Mouse (Mus musculus): ENCODE data around the gene Sirt1. TPM values are rescaled to one million over a fixed set of nuclear protein-coding genes. Genes with fewer than 3 reads are reported as not detected.

Sirt1 gene
- total RNA-seq, 4 experiments from 2014 or later: 9.3 to 12.3 (median 10.7) TPM

DNA sequence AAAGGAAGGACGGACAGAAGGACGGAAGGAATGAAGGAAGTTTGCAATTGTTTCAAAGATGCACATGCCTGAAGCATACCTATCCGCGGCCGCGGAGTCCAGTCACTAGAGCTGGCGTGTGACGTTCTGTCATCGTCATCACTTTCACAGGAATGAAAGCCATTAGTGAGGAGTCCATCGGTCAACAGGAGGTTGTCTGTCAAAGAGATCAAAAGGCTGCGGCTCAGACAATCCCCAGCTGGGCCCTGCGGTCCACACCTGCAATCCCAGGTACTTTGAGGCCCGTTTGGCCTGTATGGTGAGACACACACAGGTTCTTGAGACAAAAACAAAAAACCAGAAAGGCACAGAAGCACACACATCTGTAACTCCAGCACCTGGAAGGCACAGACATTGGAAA, 44.6 kb downstream of the Sirt1 start:
- DNase-seq (ENCODE audit: low spot score): no peak

GRCm38 (mm10) chr10:63327091-63327490, 54.4 kb downstream of the Sirt1 start:
- DNase-seq (ENCODE audit: low spot score): no peak

GRCm38 (mm10) chr10:63313726-63314125, 67.8 kb downstream of the Sirt1 start:
- DNase-seq (ENCODE audit: low spot score): no peak

DNA sequence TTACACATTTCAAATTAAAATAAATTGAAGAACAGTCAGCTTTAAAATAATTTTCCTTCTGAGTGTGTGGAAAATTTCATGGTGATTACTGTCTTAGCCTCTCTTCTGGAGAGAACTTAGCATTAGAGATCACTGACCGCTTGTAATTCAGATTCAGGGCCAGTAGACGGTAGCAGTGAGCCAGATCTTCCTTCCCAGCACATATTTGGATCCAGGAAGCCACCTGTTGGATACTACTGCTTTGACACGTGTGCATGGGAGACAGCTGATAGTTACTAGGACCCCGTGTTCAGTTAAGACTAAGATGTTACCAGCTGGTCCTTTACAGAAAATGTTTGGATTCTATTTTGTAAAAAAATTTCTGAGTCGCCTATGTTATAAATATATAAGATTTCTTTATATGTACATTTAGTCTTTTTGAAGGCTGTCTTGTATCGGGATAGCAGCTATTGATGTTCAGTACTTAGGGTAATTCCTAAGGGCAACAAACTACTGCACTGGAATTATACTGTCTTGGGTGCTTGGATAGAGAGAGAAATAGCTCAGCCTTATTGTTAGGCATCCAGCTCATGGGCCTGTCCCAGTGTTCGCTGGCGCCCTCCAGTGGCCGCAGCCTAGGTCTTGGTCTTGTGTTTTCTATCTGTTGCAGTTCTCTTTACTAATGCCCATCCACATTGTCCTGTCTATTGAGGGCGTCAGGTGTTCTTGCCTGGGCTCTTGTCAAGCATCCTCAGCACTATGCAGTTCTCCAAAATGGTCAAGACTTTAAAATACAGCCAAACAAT, 72.7 kb downstream of the Sirt1 start:
- DNase-seq (ENCODE audit: low spot score): peak; percentile 67

GRCm38 (mm10) chr10:63302356-63302755, 79.1 kb downstream of the Sirt1 start:
- no peak for DNase-seq (ENCODE audit: low spot score)

DNA sequence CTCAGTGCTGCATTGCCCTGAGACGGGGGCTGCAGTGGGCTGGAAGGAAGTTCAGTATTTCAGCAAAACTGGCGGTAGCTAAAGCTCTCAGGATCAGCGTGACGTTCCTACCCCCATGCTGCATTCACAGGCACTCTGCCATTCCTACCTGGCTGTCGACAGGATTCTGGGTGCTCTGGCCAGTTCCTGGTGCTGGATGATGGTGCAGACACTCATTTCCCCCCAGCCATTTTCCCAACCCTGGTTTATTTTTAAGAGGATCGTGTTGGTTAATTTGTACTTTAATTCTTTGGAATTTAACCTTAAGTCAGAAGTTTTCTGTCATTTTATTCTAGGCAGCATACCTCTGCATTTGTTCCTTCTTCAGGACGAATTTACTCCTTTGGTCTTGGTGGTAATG, 98.7 kb downstream of the Sirt1 start:
- no peak for DNase-seq (ENCODE audit: low spot score)

DNA sequence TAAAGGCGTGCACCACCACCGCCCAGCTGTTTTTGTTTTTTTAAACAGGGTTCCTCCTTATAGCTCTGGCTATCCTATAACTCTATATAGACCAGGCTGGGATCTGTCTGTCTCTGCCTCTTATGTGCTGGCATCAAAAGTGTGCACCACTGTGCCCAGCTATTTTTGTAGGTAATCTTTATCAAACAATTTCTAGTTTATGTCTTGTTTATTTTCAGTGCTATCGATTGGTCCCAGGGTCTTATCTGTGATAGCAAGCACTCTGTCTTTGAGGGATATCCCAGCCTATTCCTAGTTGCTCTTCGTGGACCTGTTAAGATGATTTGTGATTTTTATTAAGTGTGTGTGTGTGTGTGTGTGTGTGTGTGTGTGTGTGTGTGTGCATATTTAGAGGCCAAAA, 99.1 kb downstream of the Sirt1 start:
- DNase-seq (ENCODE audit: low spot score): no peak

DNA sequence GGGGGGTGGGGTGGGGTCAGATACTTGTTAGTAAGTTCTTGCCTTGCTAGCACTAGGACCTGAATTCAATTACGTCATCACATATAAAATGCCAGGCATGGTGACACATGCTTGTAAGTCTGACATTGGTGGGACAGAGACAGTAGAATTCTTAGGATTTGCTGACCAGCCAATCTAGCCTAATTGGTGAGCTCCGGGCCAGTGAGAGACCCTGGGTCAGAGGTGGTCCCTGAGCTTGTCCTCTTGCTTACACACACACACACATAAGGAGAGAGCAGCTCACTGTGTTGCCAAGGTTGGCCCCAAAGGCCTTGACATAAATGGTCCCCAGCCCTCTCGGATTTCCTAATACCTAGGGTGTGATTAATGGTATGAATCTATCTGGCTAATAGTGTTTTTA, 101.7 kb downstream of the Sirt1 start:
- DNase-seq (ENCODE audit: low spot score): no peak

DNA sequence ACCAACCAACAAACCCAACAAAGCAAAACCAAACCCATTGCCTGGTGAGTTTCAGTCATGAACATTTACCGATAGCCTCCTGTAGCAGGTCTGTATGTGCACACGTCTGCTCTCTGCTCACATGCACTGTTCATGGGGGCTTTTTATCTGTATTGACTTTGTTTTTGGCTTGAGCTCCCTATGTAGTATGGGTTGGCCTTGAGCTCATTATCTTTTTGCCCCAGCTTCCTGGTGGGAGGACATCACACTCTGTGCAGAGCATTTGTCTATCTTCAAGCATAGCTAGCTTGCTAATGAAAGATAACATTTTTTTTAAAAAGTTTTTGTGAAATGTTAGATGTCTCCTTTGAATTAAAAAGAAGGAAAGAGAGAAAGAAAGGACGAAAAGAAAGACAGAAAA, 104.5 kb downstream of the Sirt1 start:
- DNase-seq (ENCODE audit: low spot score): no peak

DNA sequence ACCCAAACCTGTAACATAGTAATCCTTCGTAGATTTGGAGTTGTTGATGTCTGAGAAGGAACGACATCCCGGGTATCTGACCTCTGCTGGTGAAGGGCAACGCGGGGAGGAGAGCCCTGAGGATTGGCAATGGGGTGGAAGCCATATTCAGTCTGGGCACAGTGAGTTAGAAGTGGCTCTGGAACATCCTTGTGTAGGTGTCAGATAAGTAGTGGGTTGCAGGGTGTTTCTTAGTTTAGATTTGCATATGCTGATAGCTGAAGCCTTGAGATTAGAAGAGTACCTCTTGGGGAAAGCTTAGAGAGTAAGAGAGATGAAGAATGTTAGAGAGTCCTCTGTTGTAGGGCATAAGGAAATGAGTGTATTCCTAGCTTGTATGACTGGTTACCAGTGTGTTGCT, 108.6 kb downstream of the Sirt1 start:
- DNase-seq (ENCODE audit: low spot score): no peak

- DNase-seq (ENCODE audit: low spot score): no peak
These were observed 109.1 kb downstream of the Sirt1 start for GRCm38 (mm10) chr10:63272401-63272800.

Other genes with a start within 250 kb of the Sirt1 start
- gene Mypn, start 177.8 kb downstream of the Sirt1 start, total RNA-seq (2022): 100 to 1,000 TPM in 3 of 4 experiments, 10 to 100 TPM in 1; 99.8 to 126 (median 104) TPM
- gene Herc4, start 137.9 kb downstream of the Sirt1 start, total RNA-seq (2022): 10 to 100 TPM; 28.2 to 34.3 (median 31.5) TPM
- gene Dnajc12, start 739 bp upstream of the Sirt1 start, total RNA-seq (2022): 10 to 100 TPM; 14.6 to 19.2 (median 19.0) TPM
- gene Gm7075, start 40.1 kb upstream of the Sirt1 start, total RNA-seq (2022): not detected
- 10 to 100 TPM; 52.0 to 66.8 (median 54.9) TPM for gene Ctnna3, start 48.4 kb upstream of the Sirt1 start, total RNA-seq (2022)